Mouse (Mus musculus) C2C12 (cell line): ENCODE data around the gene Fez1. TPM values are rescaled to one million over a fixed set of nuclear protein-coding genes. Genes with fewer than 3 reads are reported as not detected.

ENCODE experiments used
- H3K27me3 ChIP-seq: one replicate; pipeline ENCODE4 v1.6.1; 2011; ENCODE audit not compliant: control insufficient read depth, insufficient read depth, insufficient read length
- H3K36me3 ChIP-seq: one replicate; pipeline ENCODE4 v1.6.1; 2011; ENCODE audit not compliant: control insufficient read depth, insufficient read depth
- H3K4me3 ChIP-seq: one replicate; pipeline ENCODE4 v1.5.1; 2011; ENCODE audit warnings: mild to moderate bottlenecking, control low read depth; ENCODE audit not compliant: poor library complexity, insufficient read depth, severe bottlenecking
- H3K79me2 ChIP-seq: one replicate; pipeline ENCODE4 v1.6.1; 2011; ENCODE audit not compliant: control insufficient read depth, insufficient read depth
- H3K79me3 ChIP-seq: one replicate; pipeline ENCODE4 v1.6.1; 2011; ENCODE audit warnings: low read depth, control low read depth
- H3ac ChIP-seq: one replicate; pipeline ENCODE3; 2011; ENCODE audit warnings: low read depth; ENCODE audit not compliant: control insufficient read depth, insufficient read length
- CEBPB ChIP-seq: IDR thresholded peaks from one replicate; pipeline ENCODE4 v1.6.1; 2011; ENCODE audit warnings: low read depth, mild to moderate bottlenecking, control low read depth, moderate library complexity
- CTCF ChIP-seq: IDR thresholded peaks from one replicate; pipeline ENCODE4 v1.5.1; 2011; ENCODE audit not compliant: control insufficient read depth, insufficient read depth, insufficient read length
- FOSL1 ChIP-seq: IDR thresholded peaks from one replicate; pipeline ENCODE4 v1.8.0; 2011; ENCODE audit warnings: mild to moderate bottlenecking, low read length; ENCODE audit not compliant: poor library complexity, insufficient read depth, severe bottlenecking
- MAX ChIP-seq: IDR thresholded peaks from one replicate; pipeline ENCODE4 v1.6.1; 2011; ENCODE audit warnings: mild to moderate bottlenecking, control low read depth
- MYOD1 ChIP-seq: IDR thresholded peaks from one replicate; pipeline ENCODE4 v1.6.1; 2011; ENCODE audit warnings: low read depth; ENCODE audit not compliant: control insufficient read depth, insufficient read length
- MYOG ChIP-seq: IDR thresholded peaks from one replicate; pipeline ENCODE4 v1.6.1; 2011; ENCODE audit not compliant: control insufficient read depth, insufficient read length; ENCODE audit errors: extremely low read depth
- USF1 ChIP-seq: IDR thresholded peaks from one replicate; pipeline ENCODE4 v1.6.1; 2011; ENCODE audit warnings: low read depth, mild to moderate bottlenecking, control low read depth, moderate library complexity
- polyA plus RNA-seq: library from polyadenylated mRNA; unstranded; fragments of >200 nt; fragmentation: generic; extraction: Trizol; gene quantifications from one replicate; pipeline ENCODE4 v1.2.1, GENCODE M21; 2012; ENCODE audit warnings: missing spikeins

Fez1 gene
- polyA plus RNA-seq, 1 experiment, result 0.32 TPM

- TF ChIP-seq MAX (no peak), CTCF (no peak), CEBPB (no peak), FOSL1 (no peak), MYOD1 (no peak), USF1 (no peak), MYOG (no peak)
- no peak overlapping the region for H3K4me3 ChIP-seq
- H3K79me3 ChIP-seq, result no peaks in the 10 kb centered on the region
- H3K27me3 ChIP-seq, result peaks cover 10% of the 10 kb centered on the region
- no peaks in the 10 kb centered on the region for H3K79me2 ChIP-seq
- no peaks in the 10 kb centered on the region for H3K36me3 ChIP-seq
- H3ac ChIP-seq, result no peak overlapping the region
Observed at GRCm38 (mm10) chr9:36857476-36858117, 35.9 kb downstream of the Fez1 start.

GRCm38 (mm10) chr9:36858677-36859076 lies 37.0 kb downstream of the Fez1 start:
- no peaks in the 10 kb centered on the region for H3K36me3 ChIP-seq
- TF ChIP-seq FOSL1, result no peak
- no peak for TF ChIP-seq MAX
- TF ChIP-seq MYOG, result no peak
- TF ChIP-seq MYOD1, result no peak
- TF ChIP-seq USF1, result no peak
- TF ChIP-seq CTCF, result no peak
- no peak for TF ChIP-seq CEBPB
- no peak overlapping the region for H3K4me3 ChIP-seq
- H3ac ChIP-seq, result no peak overlapping the region
- H3K79me3 ChIP-seq, result no peaks in the 10 kb centered on the region
- H3K79me2 ChIP-seq, result no peaks in the 10 kb centered on the region
- peaks cover 10% of the 10 kb centered on the region for H3K27me3 ChIP-seq

- H3ac ChIP-seq, result no peak overlapping the region
- no peak overlapping the region for H3K4me3 ChIP-seq
- TF ChIP-seq MYOD1 (no peak), FOSL1 (no peak), CTCF (no peak), USF1 (no peak), CEBPB (no peak), MAX (no peak)
- H3K36me3 ChIP-seq, result no peaks in the 10 kb centered on the region
- no peaks in the 10 kb centered on the region for H3K79me3 ChIP-seq
- H3K27me3 ChIP-seq, result peaks cover 10% of the 10 kb centered on the region
- H3K79me2 ChIP-seq, result no peaks in the 10 kb centered on the region
Observed at GRCm38 (mm10) chr9:36862576-36862975, 40.9 kb downstream of the Fez1 start.

- Histone ChIP-seq H3K79me2 (no peaks in the 10 kb centered on the region), H3K27me3 (peaks cover 8% of the 10 kb centered on the region), H3ac (no peak overlapping the region), H3K79me3 (no peaks in the 10 kb centered on the region), H3K36me3 (no peaks in the 10 kb centered on the region), H3K4me3 (no peak overlapping the region)
- TF ChIP-seq USF1 (no peak), MAX (no peak), CEBPB (no peak), FOSL1 (no peak), MYOD1 (no peak), CTCF (no peak), MYOG (no peak)
Observed at GRCm38 (mm10) chr9:36863694-36864093, 42.0 kb downstream of the Fez1 start.

- Histone ChIP-seq H3K79me2 (no peaks in the 10 kb centered on the region), H3K27me3 (peaks cover 5% of the 10 kb centered on the region), H3K79me3 (no peaks in the 10 kb centered on the region), H3ac (no peak overlapping the region), H3K4me3 (no peak overlapping the region), H3K36me3 (no peaks in the 10 kb centered on the region)
- TF ChIP-seq USF1 (no peak), MAX (no peak), CTCF (no peak), FOSL1 (no peak), MYOD1 (no peak), CEBPB (no peak), MYOG (no peak)
Observed at GRCm38 (mm10) chr9:36864862-36865813, 43.5 kb downstream of the Fez1 start.
